Mouse (Mus musculus): ENCODE data around the gene 0610012G03Rik. TPM values are rescaled to one million over a fixed set of nuclear protein-coding genes. Genes with fewer than 3 reads are reported as not detected.

The 0610012G03Rik gene
- polyA plus RNA-seq, 1 experiment from 2014 or later, result 117 TPM

GRCm38 (mm10) chr16:31935091-31935979 lies 13.0 kb downstream of the 0610012G03Rik start:
- 6% methylated on average over 36 of the region's 36 CpGs for WGBS
- no peaks in the 10 kb centered on the region for H3K36me3 ChIP-seq (ENCODE audit: control insufficient read depth, insufficient read depth, low read length)
- H3K4me1 ChIP-seq (replicated peaks; ENCODE audit: control insufficient read depth, insufficient read depth, low read length), result peaks cover 11% of the 10 kb centered on the region
- H3K27ac ChIP-seq (ENCODE audit: low read depth), result no peak overlapping the region
- no peaks in the 10 kb centered on the region for H3K9me3 ChIP-seq (ENCODE audit: control insufficient read depth, low read length)
- no peak overlapping the region for H3K9ac ChIP-seq (ENCODE audit: low read length)
- ATAC-seq (replicated peaks; ENCODE audit: low FRiP score, low TSS enrichment, low read depth) (no peak), DNase-seq (ENCODE audit: low spot score) (peak; percentile 65)
- H3K4me3 ChIP-seq (ENCODE audit: low read depth, low read length), result peak overlapping the region; percentile 27
- H3K4me2 ChIP-seq (ENCODE audit: low read length), result peak overlapping the region; percentile 49
- H3K27me3 ChIP-seq (replicated peaks; ENCODE audit: control insufficient read depth, insufficient read depth, low read length), result peaks cover 46% of the 10 kb centered on the region

GRCm38 (mm10) chr16:31934550-31935010 lies 13.7 kb downstream of the 0610012G03Rik start:
- H3K9ac ChIP-seq (ENCODE audit: low read length), result no peak overlapping the region
- WGBS, result 24% methylated on average over 13 of the region's 13 CpGs
- H3K4me2 ChIP-seq (ENCODE audit: low read length), result peak overlapping the region; percentile 49
- ATAC-seq (replicated peaks; ENCODE audit: low FRiP score, low TSS enrichment, low read depth), result no peak
- H3K9me3 ChIP-seq (ENCODE audit: control insufficient read depth, low read length), result no peaks in the 10 kb centered on the region
- no peak overlapping the region for H3K27ac ChIP-seq (ENCODE audit: low read depth)
- peak; percentile 60 for DNase-seq (ENCODE audit: low spot score)
- H3K36me3 ChIP-seq (ENCODE audit: control insufficient read depth, insufficient read depth, low read length), result no peaks in the 10 kb centered on the region
- peaks cover 46% of the 10 kb centered on the region for H3K27me3 ChIP-seq (replicated peaks; ENCODE audit: control insufficient read depth, insufficient read depth, low read length)
- peak overlapping the region; percentile 27; the same call in 1 of the 2 replicates for H3K4me3 ChIP-seq (ENCODE audit: low read depth, low read length)
- H3K4me1 ChIP-seq (replicated peaks; ENCODE audit: control insufficient read depth, insufficient read depth, low read length), result peaks cover 11% of the 10 kb centered on the region

- no peaks in the 10 kb centered on the region for H3K9me3 ChIP-seq (ENCODE audit: control insufficient read depth, low read length)
- 10% methylated on average over 42 of the region's 42 CpGs for WGBS
- peak within 1 kb of the TSS; percentile 87 for H3K4me2 ChIP-seq (ENCODE audit: low read length)
- peak within 1 kb of the TSS; percentile 22; the same call in 1 of the 2 replicates for H3K9ac ChIP-seq (ENCODE audit: low read length)
- H3K27ac ChIP-seq (ENCODE audit: low read depth), result no peak within 1 kb of the TSS
- peak within 1 kb of the TSS; percentile 42 for H3K4me3 ChIP-seq (ENCODE audit: low read depth, low read length)
- peak; percentile 71 for DNase-seq (ENCODE audit: low spot score)
- peaks cover 46% of the 10 kb centered on the region for H3K27me3 ChIP-seq (replicated peaks; ENCODE audit: control insufficient read depth, insufficient read depth, low read length)
- no peaks in the 10 kb centered on the region for H3K36me3 ChIP-seq (ENCODE audit: control insufficient read depth, insufficient read depth, low read length)
- ATAC-seq (replicated peaks; ENCODE audit: low FRiP score, low TSS enrichment, low read depth), result 0 out of 2 replicates have a peak, but pooled peaks have one; percentile 26
- peaks cover 11% of the 10 kb centered on the region for H3K4me1 ChIP-seq (replicated peaks; ENCODE audit: control insufficient read depth, insufficient read depth, low read length)
Observed at GRCm38 (mm10) chr16:31933751-31934549, 14.3 kb downstream of the 0610012G03Rik start, which contains the start of gene Pigz. Gene Pigz, plus strand, starts transcription at chr16:31933851.

- ATAC-seq (replicated peaks; ENCODE audit: low FRiP score, low TSS enrichment, low read depth), result peak; percentile 89
- H3K27me3 ChIP-seq (replicated peaks; ENCODE audit: control insufficient read depth, insufficient read depth, low read length), result peaks cover 46% of the 10 kb centered on the region
- H3K9me3 ChIP-seq (ENCODE audit: control insufficient read depth, low read length), result no peaks in the 10 kb centered on the region
- peak; percentile 89 for DNase-seq (ENCODE audit: low spot score)
- H3K4me1 ChIP-seq (replicated peaks; ENCODE audit: control insufficient read depth, insufficient read depth, low read length), result peaks cover 11% of the 10 kb centered on the region
- WGBS, result 1% methylated on average over 50 of the region's 50 CpGs
- H3K36me3 ChIP-seq (ENCODE audit: control insufficient read depth, insufficient read depth, low read length), result no peaks in the 10 kb centered on the region
- H3K4me3 ChIP-seq (ENCODE audit: low read depth, low read length), result peak overlapping the region; percentile 42
- H3K4me2 ChIP-seq (ENCODE audit: low read length), result peak overlapping the region; percentile 87
- no peak overlapping the region for H3K27ac ChIP-seq (ENCODE audit: low read depth)
- H3K9ac ChIP-seq (ENCODE audit: low read length), result peak overlapping the region; percentile 22; the same call in 1 of the 2 replicates
Observed at GRCm38 (mm10) chr16:31932840-31933697, 15.2 kb downstream of the 0610012G03Rik start.

- no peak overlapping the region for H3K27ac ChIP-seq (ENCODE audit: low read depth)
- ATAC-seq (replicated peaks; ENCODE audit: low FRiP score, low TSS enrichment, low read depth), result no peak
- 52% methylated on average over 5 of the region's 5 CpGs for WGBS
- peak overlapping the region; percentile 87; the same call in 1 of the 2 replicates for H3K4me2 ChIP-seq (ENCODE audit: low read length)
- H3K4me1 ChIP-seq (replicated peaks; ENCODE audit: control insufficient read depth, insufficient read depth, low read length), result peaks cover 11% of the 10 kb centered on the region
- no peak for DNase-seq (ENCODE audit: low spot score)
- H3K27me3 ChIP-seq (replicated peaks; ENCODE audit: control insufficient read depth, insufficient read depth, low read length), result peaks cover 46% of the 10 kb centered on the region
- no peak overlapping the region for H3K9ac ChIP-seq (ENCODE audit: low read length)
- H3K9me3 ChIP-seq (ENCODE audit: control insufficient read depth, low read length), result no peaks in the 10 kb centered on the region
- H3K4me3 ChIP-seq (ENCODE audit: low read depth, low read length), result no peak overlapping the region
- no peaks in the 10 kb centered on the region for H3K36me3 ChIP-seq (ENCODE audit: control insufficient read depth, insufficient read depth, low read length)
Observed at GRCm38 (mm10) chr16:31932255-31932654, 16.0 kb downstream of the 0610012G03Rik start.

- WGBS, result 50% methylated on average over 17 of the region's 17 CpGs
- H3K4me2 ChIP-seq (ENCODE audit: low read length), result no peak overlapping the region
- no peak overlapping the region for H3K4me3 ChIP-seq (ENCODE audit: low read depth, low read length)
- ATAC-seq (replicated peaks; ENCODE audit: low FRiP score, low TSS enrichment, low read depth) (no peak), DNase-seq (ENCODE audit: low spot score) (no peak)
- H3K27ac ChIP-seq (ENCODE audit: low read depth), result no peak overlapping the region
- H3K9ac ChIP-seq (ENCODE audit: low read length), result no peak overlapping the region
- peaks cover 11% of the 10 kb centered on the region for H3K4me1 ChIP-seq (replicated peaks; ENCODE audit: control insufficient read depth, insufficient read depth, low read length)
- H3K27me3 ChIP-seq (replicated peaks; ENCODE audit: control insufficient read depth, insufficient read depth, low read length), result peaks cover 42% of the 10 kb centered on the region
- H3K36me3 ChIP-seq (ENCODE audit: control insufficient read depth, insufficient read depth, low read length), result no peaks in the 10 kb centered on the region
- H3K9me3 ChIP-seq (ENCODE audit: control insufficient read depth, low read length), result no peaks in the 10 kb centered on the region
Observed at GRCm38 (mm10) chr16:31931330-31931729, 17.0 kb downstream of the 0610012G03Rik start.

DNA sequence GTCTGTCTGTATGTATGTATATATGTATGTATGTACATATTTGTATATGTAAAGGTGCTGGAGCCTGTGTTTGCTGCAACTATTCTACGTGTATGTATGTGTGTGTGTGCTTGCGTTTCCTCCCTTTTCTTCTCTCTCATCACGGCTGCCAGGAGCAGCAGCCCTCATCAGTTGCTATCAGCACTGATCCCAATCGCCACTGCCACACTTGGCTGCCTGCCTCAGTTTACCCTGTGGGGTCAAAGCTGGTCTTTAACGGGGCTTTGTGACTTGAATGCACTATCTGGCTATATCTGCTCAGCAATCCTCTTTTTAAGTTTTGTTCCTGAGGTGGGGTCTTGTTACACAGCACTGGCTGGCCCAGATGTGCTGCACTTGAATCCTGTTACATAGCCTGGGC lies 20.9 kb downstream of the 0610012G03Rik start:
- H3K9me3 ChIP-seq (ENCODE audit: control insufficient read depth, low read length), result no peaks in the 10 kb centered on the region
- H3K27ac ChIP-seq (ENCODE audit: low read depth), result no peak overlapping the region
- DNase-seq (ENCODE audit: low spot score), result no peak
- H3K36me3 ChIP-seq (ENCODE audit: control insufficient read depth, insufficient read depth, low read length), result no peaks in the 10 kb centered on the region
- WGBS, result 87% methylated on average over 5 of the region's 5 CpGs
- no peak for ATAC-seq (replicated peaks; ENCODE audit: low FRiP score, low TSS enrichment, low read depth)
- 0 out of 2 replicates have a peak, but pooled peaks cover 9% of the 10 kb centered on the region for H3K27me3 ChIP-seq (replicated peaks; ENCODE audit: control insufficient read depth, insufficient read depth, low read length)
- no peak overlapping the region for H3K4me2 ChIP-seq (ENCODE audit: low read length)
- no peak overlapping the region for H3K4me3 ChIP-seq (ENCODE audit: low read depth, low read length)
- H3K4me1 ChIP-seq (replicated peaks; ENCODE audit: control insufficient read depth, insufficient read depth, low read length), result no peaks in the 10 kb centered on the region
- H3K9ac ChIP-seq (ENCODE audit: low read length), result no peak overlapping the region

Data from intestine, embryonic 14.5 days (tissue).